Mouse (Mus musculus) kidney, adult 18-20 months (tissue): ENCODE results near the gene Tmem30c.

Source experiments
- DNase-seq: peaks from one replicate; pipeline ENCODE4 v3.0.0; 2021

Gene Tmem30c

GRCm38 (mm10) chr16:57226444-57226843 lies 66.2 kb downstream of the Tmem30c start:
- DNase-seq = no peak

GRCm38 (mm10) chr16:57220361-57220760 lies 72.3 kb downstream of the Tmem30c start:
- no peak for DNase-seq
